Mouse (Mus musculus): ENCODE measurements around the gene Apoc1.

- TF ChIP-seq CTCF (IDR thresholded peaks at IDR 0.05; ENCODE audit: low read depth, low read length) (no peak), POLR2A (IDR thresholded peaks at IDR 0.05; ENCODE audit: borderline replicate concordance, low read depth, low read length) (no peak)
Observed at GRCm38 (mm10) chr7:19693421-19693820, 961 bp upstream of the Apoc1 start.
